Mouse (Mus musculus) myocyte (in vitro differentiated cells): Measurements from ENCODE around the gene Cdk18.

Experiments used
- POLR2AphosphoS2 ChIP-seq: IDR thresholded peaks from one replicate; pipeline ENCODE4 v1.6.1; 2011; ENCODE audit warnings: low read depth, control low read depth; ENCODE audit not compliant: insufficient read length
- TCF12 ChIP-seq: IDR thresholded peaks from one replicate; pipeline ENCODE4 v1.6.1; 2011; ENCODE audit warnings: mild to moderate bottlenecking, control low read depth; ENCODE audit not compliant: poor library complexity, insufficient read depth, severe bottlenecking
- USF1 ChIP-seq: IDR thresholded peaks from one replicate; pipeline ENCODE4 v1.6.1; 2011; ENCODE audit warnings: low read depth, mild to moderate bottlenecking, control low read depth, moderate library complexity

DNA sequence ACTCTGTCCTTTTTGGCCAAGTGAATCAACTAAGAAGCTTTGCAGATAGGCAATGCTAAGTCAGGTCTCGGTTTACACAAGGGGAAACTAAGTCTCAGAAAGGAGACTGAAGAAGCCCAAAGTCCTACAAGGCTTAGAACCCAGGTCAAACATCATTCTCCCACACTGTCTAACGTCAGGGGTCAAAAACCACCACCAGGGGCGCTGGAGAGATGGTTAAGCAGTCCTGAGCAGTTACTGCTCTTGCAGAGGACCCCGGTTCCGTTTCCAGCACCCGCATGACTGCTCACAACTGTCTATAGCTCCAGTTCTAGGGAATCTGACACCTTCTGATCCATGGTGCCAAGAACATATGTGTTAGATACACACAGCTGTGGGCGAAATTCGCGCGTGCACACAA, 687 bp upstream of the Cdk18 start:
- TF ChIP-seq POLR2AphosphoS2 (no peak), USF1 (no peak), TCF12 (no peak)
